Mouse (Mus musculus) liver, embryonic 12.5 days (tissue): ENCODE data around the gene Fnbp1. TPM values are rescaled to one million over a fixed set of nuclear protein-coding genes. Genes with fewer than 3 reads are reported as not detected.
"Not testable (repeated sequence)": the region's sequence is repeated elsewhere in the genome, so short reads cannot be mapped to it uniquely, and the experiment has no call there.

Source experiments
- ATAC-seq: fragments of 200-750 bp; cut with Nextera tagmentation; 2 replicates; pipeline ENCODE4 v1.8.0; 2017; ENCODE audit warnings: moderate number of reproducible peaks, mild to moderate bottlenecking, moderate library complexity
- H3K27ac ChIP-seq: fragments of 300-500 bp; sonication (generic); 2 replicates; pipeline ENCODE4 v1.5.1; 2016; ENCODE audit warnings: mild to moderate bottlenecking
- H3K27me3 ChIP-seq: fragments of 300-500 bp; sonication (generic); replicated peaks from 2 replicates; pipeline ENCODE4 v1.6.1; 2016; ENCODE audit warnings: mild to moderate bottlenecking, moderate library complexity
- H3K36me3 ChIP-seq: fragments of 300-500 bp; sonication (generic); 2 replicates; pipeline ENCODE4 v1.6.1; 2016; ENCODE audit warnings: mild to moderate bottlenecking, moderate library complexity
- H3K4me1 ChIP-seq: fragments of 300-500 bp; sonication (generic); 2 replicates; pipeline ENCODE4 v1.6.1; 2016
- H3K4me2 ChIP-seq: fragments of 300-500 bp; sonication (generic); 2 replicates; pipeline ENCODE4 v1.6.1; 2016; ENCODE audit warnings: mild to moderate bottlenecking, moderate library complexity
- H3K4me3 ChIP-seq: fragments of 300-500 bp; sonication (generic); 2 replicates; pipeline ENCODE4 v1.5.1; 2016; ENCODE audit warnings: mild to moderate bottlenecking, moderate library complexity
- H3K9ac ChIP-seq: fragments of 300-500 bp; sonication (generic); 2 replicates; pipeline ENCODE4 v1.6.1; 2016; ENCODE audit warnings: mild to moderate bottlenecking, moderate library complexity
- H3K9me3 ChIP-seq: fragments of 300-500 bp; sonication (generic); replicated peaks from 2 replicates; pipeline ENCODE4 v1.6.1; 2016; ENCODE audit warnings: mild to moderate bottlenecking, moderate library complexity
- WGBS: fragments of 180-500 bp; shearing (Covaris S2); methylation state at CpG from one replicate; pipeline ENCODE4 v1.1.7; 2016; ENCODE audit not compliant: insufficient replicate concordance; 5-methylcytosine and 5-hydroxymethylcytosine counted together
- polyA plus RNA-seq: library from polyadenylated mRNA; unstranded; fragments of >200 nt; fragmentation: Nextera tagmentation; extraction: Ambion mirVana; gene quantifications from 2 replicates; pipeline ENCODE4 v1.2.1, GENCODE M21; 2016

Fnbp1 gene
- polyA plus RNA-seq, result 11.1 and 11.4 TPM in 2 replicates

- peak within 1 kb of the TSS; percentile 81 for H3K4me3 ChIP-seq
- peak within 1 kb of the TSS; percentile 84 for H3K9ac ChIP-seq
- peak; percentile 88 for ATAC-seq
- WGBS, result under 1% methylated on average over 56 of the region's 59 CpGs
- H3K36me3 ChIP-seq, result no peaks in the 10 kb centered on the region; the same call in 1 of the 2 replicates
- H3K27me3 ChIP-seq, result 0 out of 2 replicates have a peak, but pooled peaks cover 4% of the 10 kb centered on the region
- H3K4me1 ChIP-seq, result peaks cover 67% of the 10 kb centered on the region
- peak within 1 kb of the TSS; percentile 73 for H3K27ac ChIP-seq
- H3K4me2 ChIP-seq, result peak within 1 kb of the TSS; percentile 99
- no peaks in the 10 kb centered on the region for H3K9me3 ChIP-seq
These were observed at the start of gene Fnbp1 for GRCm38 (mm10) chr2:31141867-31142454. Fnbp1 (minus strand) TSS chr2:31142008.

DNA sequence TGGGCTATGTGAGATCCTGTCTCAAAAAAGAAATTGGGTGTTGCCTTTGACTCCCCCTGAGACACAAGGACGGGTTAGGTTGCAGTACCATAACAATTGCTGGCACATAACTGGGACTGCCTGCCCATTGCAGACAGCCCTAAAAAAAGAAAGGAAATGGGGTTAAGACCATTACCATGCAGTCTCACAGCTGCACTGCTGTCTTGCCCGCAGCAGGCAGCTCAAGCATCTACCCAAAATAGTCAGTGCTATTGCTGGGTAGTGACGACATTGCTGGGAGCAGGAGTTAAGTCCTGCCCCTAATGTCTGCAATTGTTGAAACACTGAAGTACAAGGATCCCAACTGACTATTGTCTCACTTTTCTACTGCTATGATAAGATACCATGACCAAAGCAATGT, 47.8 kb upstream of the Fnbp1 start:
- Histone ChIP-seq H3K27ac (no peak overlapping the region), H3K9ac (no peak overlapping the region), H3K27me3 (no peaks in the 10 kb centered on the region), H3K9me3 (no peaks in the 10 kb centered on the region), H3K4me1 (no peaks in the 10 kb centered on the region), H3K36me3 (peaks cover 91% of the 10 kb centered on the region), H3K4me3 (no peak overlapping the region), H3K4me2 (no peak overlapping the region)
- ATAC-seq, result no peak
- WGBS, result 82% methylated on average over 3 of the region's 3 CpGs

DNA sequence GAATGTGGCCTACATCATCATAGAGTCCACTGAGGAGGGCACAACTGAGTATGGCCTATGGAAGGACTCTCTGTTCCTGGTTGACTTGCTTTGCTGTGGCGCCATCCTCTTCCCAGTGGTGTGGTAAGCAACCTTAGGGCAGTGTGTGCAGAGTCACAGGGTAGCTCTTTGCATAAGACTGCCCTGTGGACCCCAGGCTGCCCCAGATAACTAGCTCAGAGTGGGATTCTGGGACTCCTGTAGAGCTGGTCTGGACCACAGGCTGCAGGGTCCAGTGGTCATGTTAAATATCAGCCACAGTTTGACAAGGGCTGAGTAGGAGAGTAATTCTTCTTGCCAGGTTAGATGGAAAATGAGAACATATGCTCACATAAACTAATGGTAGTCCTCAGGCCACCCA, 46.9 kb upstream of the Fnbp1 start:
- Histone ChIP-seq H3K27me3 (no peaks in the 10 kb centered on the region), H3K4me3 (no peak overlapping the region), H3K9me3 (no peaks in the 10 kb centered on the region), H3K4me1 (no peaks in the 10 kb centered on the region), H3K36me3 (peaks cover 95% of the 10 kb centered on the region), H3K27ac (no peak overlapping the region), H3K4me2 (no peak overlapping the region), H3K9ac (no peak overlapping the region)
- 93% methylated on average over 1 of the region's 1 CpGs for WGBS
- ATAC-seq, result no peak

DNA sequence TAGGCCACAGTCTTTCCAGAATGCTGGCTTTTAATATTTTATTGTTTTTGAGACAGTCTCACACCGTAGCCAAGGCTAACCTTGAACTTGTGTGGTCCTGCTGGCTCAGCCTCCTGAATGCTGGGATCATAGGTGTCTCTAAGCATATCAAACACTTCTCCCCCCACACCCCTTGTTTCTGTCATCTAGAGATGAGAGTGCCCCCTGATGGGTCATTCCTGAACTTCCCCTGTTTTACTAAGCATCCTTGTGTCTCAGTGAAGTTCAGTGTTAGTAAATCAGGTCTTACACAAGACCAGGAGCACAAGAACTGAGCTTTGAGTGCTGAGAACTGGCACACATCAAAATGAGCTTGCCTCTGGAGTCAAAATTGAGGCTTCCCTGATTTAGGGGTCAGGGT, 42.0 kb upstream of the Fnbp1 start:
- Histone ChIP-seq H3K36me3 (peaks cover 93% of the 10 kb centered on the region), H3K4me2 (no peak overlapping the region), H3K9me3 (no peaks in the 10 kb centered on the region), H3K4me1 (peaks cover 11% of the 10 kb centered on the region), H3K27me3 (no peaks in the 10 kb centered on the region), H3K4me3 (no peak overlapping the region), H3K27ac (no peak overlapping the region), H3K9ac (no peak overlapping the region)
- 67% methylated on average over 1 of the region's 1 CpGs for WGBS
- no peak for ATAC-seq

- Histone ChIP-seq H3K36me3 (peaks cover 94% of the 10 kb centered on the region), H3K4me3 (no peak overlapping the region)
- no peak for ATAC-seq
These were observed 41.0 kb upstream of the Fnbp1 start for GRCm38 (mm10) chr2:31182786-31183330.

GRCm38 (mm10) chr2:31180081-31180551, 38.3 kb upstream of the Fnbp1 start:
- H3K9ac ChIP-seq, result no peak overlapping the region
- no peaks in the 10 kb centered on the region for H3K9me3 ChIP-seq
- peaks cover 11% of the 10 kb centered on the region for H3K4me1 ChIP-seq
- peaks cover 96% of the 10 kb centered on the region for H3K36me3 ChIP-seq
- 0 out of 2 replicates have a peak overlapping the region, but pooled peaks have one; percentile 6 for H3K27ac ChIP-seq
- no peak overlapping the region for H3K4me2 ChIP-seq
- peak; percentile 24; the same call in 1 of the 2 replicates for ATAC-seq
- H3K27me3 ChIP-seq, result no peaks in the 10 kb centered on the region
- H3K4me3 ChIP-seq, result no peak overlapping the region
- 49% methylated on average over 7 of the region's 7 CpGs for WGBS

More at GRCm38 (mm10) chr2:31182786-31183330, 41.0 kb upstream of the Fnbp1 start:
- H3K9ac ChIP-seq, result no peak overlapping the region
- WGBS, result 65% methylated on average over 6 of the region's 6 CpGs
- H3K27ac ChIP-seq, result no peak overlapping the region
- no peaks in the 10 kb centered on the region for H3K27me3 ChIP-seq
- no peaks in the 10 kb centered on the region for H3K9me3 ChIP-seq
- H3K4me2 ChIP-seq, result no peak overlapping the region
- H3K4me1 ChIP-seq, result peaks cover 11% of the 10 kb centered on the region

DNA sequence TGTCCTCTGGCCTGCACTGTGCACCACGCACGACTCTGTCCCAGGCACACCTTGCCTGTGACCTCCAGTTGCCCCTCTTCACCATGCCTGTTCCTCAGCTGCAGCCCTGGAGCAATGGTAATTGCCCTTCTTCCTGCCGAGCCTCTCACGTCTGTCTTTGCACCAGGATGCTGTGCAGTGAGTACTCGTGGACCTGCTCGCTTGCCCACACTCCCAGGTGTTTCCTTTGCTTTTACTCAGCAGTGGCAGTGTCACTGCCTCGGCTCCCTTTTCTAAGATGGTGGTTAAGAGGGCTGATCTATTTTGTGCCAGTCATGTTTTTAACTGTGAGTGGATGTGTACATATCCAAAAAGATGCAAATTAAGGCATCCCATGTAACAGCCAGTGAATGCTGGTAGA, 37.7 kb upstream of the Fnbp1 start:
- H3K4me1 ChIP-seq, result peaks cover 11% of the 10 kb centered on the region
- peaks cover 95% of the 10 kb centered on the region for H3K36me3 ChIP-seq

GRCm38 (mm10) chr2:31178593-31178992, 36.8 kb upstream of the Fnbp1 start:
- H3K9me3 ChIP-seq, H3K4me2 ChIP-seq, H3K27ac ChIP-seq, H3K27me3 ChIP-seq, H3K4me3 ChIP-seq, ATAC-seq, H3K9ac ChIP-seq: not testable (repeated sequence)
- 67% methylated on average over 6 of the region's 6 CpGs for WGBS
- peaks cover 11% of the 10 kb centered on the region for H3K4me1 ChIP-seq
- peaks cover 95% of the 10 kb centered on the region for H3K36me3 ChIP-seq

More for the DNA sequence above, 37.7 kb upstream of the Fnbp1 start:
- Histone ChIP-seq H3K9ac (no peak overlapping the region), H3K27ac (0 out of 2 replicates have a peak overlapping the region, but pooled peaks have one; percentile 6), H3K4me2 (no peak overlapping the region), H3K9me3 (no peaks in the 10 kb centered on the region), H3K4me3 (no peak overlapping the region), H3K27me3 (no peaks in the 10 kb centered on the region)
- 78% methylated on average over 7 of the region's 7 CpGs for WGBS
- ATAC-seq, result no peak

GRCm38 (mm10) chr2:31173290-31173689, 31.5 kb upstream of the Fnbp1 start:
- H3K9me3 ChIP-seq, result no peaks in the 10 kb centered on the region
- H3K27me3 ChIP-seq, result no peaks in the 10 kb centered on the region
- peaks cover 99% of the 10 kb centered on the region for H3K36me3 ChIP-seq
- H3K4me1 ChIP-seq, result peaks cover 34% of the 10 kb centered on the region
- no peak overlapping the region for H3K4me3 ChIP-seq
- no peak overlapping the region for H3K4me2 ChIP-seq
- 74% methylated on average over 4 of the region's 4 CpGs for WGBS
- no peak overlapping the region for H3K9ac ChIP-seq
- ATAC-seq, result no peak
- 0 out of 2 replicates have a peak overlapping the region, but pooled peaks have one; percentile 10 for H3K27ac ChIP-seq

DNA sequence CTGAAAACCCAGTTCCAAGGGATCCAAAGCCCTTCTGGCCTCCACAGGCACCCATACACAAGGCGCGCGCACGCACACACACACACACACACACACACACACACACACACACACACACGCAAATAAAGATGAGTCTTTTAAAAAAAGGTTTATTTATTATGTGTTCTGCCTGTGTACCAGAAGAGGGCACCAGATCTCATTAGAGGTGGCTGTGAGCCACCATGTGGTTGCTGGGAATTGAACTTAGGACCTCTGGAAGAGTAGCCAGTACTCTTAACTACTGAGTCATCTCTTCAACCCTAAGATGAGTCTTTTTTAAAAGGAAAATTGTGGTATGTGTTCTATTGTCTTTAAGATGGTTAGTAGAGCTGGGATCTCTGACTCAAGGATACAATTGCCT, 30.7 kb upstream of the Fnbp1 start:
- Histone ChIP-seq H3K4me2 (no peak overlapping the region), H3K9ac (no peak overlapping the region), H3K36me3 (peaks cover 99% of the 10 kb centered on the region), H3K27me3 (no peaks in the 10 kb centered on the region), H3K4me1 (peaks cover 34% of the 10 kb centered on the region), H3K4me3 (no peak overlapping the region), H3K9me3 (no peaks in the 10 kb centered on the region), H3K27ac (peak overlapping the region; percentile 71)
- no peak for ATAC-seq
- 95% methylated on average over 5 of the region's 5 CpGs for WGBS

DNA sequence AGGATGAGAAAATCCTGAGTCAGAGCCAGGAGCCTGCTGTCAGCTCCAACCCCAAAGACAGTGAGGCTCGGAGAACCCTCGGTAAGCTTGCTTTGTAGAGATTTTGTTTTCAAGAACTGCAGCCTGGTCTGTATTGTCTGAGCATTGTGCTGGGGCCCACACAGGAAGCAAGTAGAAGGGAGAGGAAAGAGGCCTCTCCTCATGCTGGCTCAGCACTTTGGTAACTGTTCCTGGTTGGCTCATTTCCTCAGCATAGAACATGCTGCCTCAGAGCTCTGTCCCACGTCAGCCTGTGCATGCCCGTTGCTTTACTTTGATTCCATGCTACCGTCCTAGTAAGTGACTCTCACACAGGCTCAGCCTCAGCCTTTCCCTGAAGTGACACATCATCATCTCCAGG, 30.2 kb upstream of the Fnbp1 start:
- ATAC-seq, result peak; percentile 18; the same call in 1 of the 2 replicates
- peak overlapping the region; percentile 71 for H3K27ac ChIP-seq
- H3K36me3 ChIP-seq, result peaks cover 99% of the 10 kb centered on the region
- no peaks in the 10 kb centered on the region for H3K9me3 ChIP-seq
- 38% methylated on average over 5 of the region's 5 CpGs for WGBS
- no peaks in the 10 kb centered on the region for H3K27me3 ChIP-seq
- H3K4me3 ChIP-seq, result no peak overlapping the region
- no peak overlapping the region for H3K4me2 ChIP-seq
- H3K9ac ChIP-seq, result no peak overlapping the region
- H3K4me1 ChIP-seq, result peaks cover 34% of the 10 kb centered on the region

- H3K4me3 ChIP-seq, result no peak overlapping the region
- peaks cover 43% of the 10 kb centered on the region for H3K4me1 ChIP-seq
- no peak overlapping the region for H3K9ac ChIP-seq
- no peaks in the 10 kb centered on the region for H3K9me3 ChIP-seq
- no peaks in the 10 kb centered on the region for H3K27me3 ChIP-seq
- no peak overlapping the region for H3K4me2 ChIP-seq
- no peak overlapping the region for H3K27ac ChIP-seq
- peaks cover 84% of the 10 kb centered on the region for H3K36me3 ChIP-seq
- 61% methylated on average over 6 of the region's 6 CpGs for WGBS
- ATAC-seq, result no peak
These were observed 28.4 kb upstream of the Fnbp1 start for GRCm38 (mm10) chr2:31170164-31170563.
